Mouse (Mus musculus) embryonic stem cell, embryonic (primary cell): ENCODE measurements around the gene Plrg1.

ENCODE experiments used
- CTCF ChIA-PET, 4 experiments: fragments of 300-600 bp in 2 of 4; fragments of 350-600 bp in 2 of 4; sonication (Branson Sonifier 250); formaldehyde crosslinking; loops; one replicate each; lab custom pipeline; 2022; ENCODE audit warnings: inconsistent platforms in 2 of 4; lab: Charles Lee
- POLR2A ChIA-PET, 4 experiments: fragments of 300-600 bp in 2 of 4; fragments of 350-600 bp in 2 of 4; sonication (Branson Sonifier 250); formaldehyde crosslinking; loops; one replicate each; lab custom pipeline; 2022; ENCODE audit warnings: antibody characterized with exemption in 4 of 4, inconsistent platforms in 1 of 4; lab: Charles Lee

The Plrg1 gene

GRCm38 (mm10) chr3:83099139-83099538 lies 43.8 kb downstream of the Plrg1 start:
- CTCF ChIA-PET, result interaction anchor here in 1 of 4 experiments (1.2 kb wide), 1 partner anchor 11 kb away, joined by 8 read pairs; no protein-coding TSS in a partner anchor
- POLR2A ChIA-PET, result no interaction called here

- POLR2A ChIA-PET, result interaction anchor here in 1 of 4 experiments (0.6 kb wide), 1 partner anchor 269 kb away, joined by 3 read pairs; no protein-coding TSS in a partner anchor
- CTCF ChIA-PET, result interaction anchor here in 1 of 4 experiments (1.2 kb wide), 1 partner anchor 11 kb away, joined by 8 read pairs; no protein-coding TSS in a partner anchor
These were observed 44.3 kb downstream of the Plrg1 start for GRCm38 (mm10) chr3:83099651-83100050.

- POLR2A ChIA-PET, result interaction anchor here in 2 of 4 experiments (0.5 to 1.5 kb wide), 2 partner anchors 33 to 35 kb away, joined by 3 read pairs; no protein-coding TSS in a partner anchor
- CTCF ChIA-PET, result interaction anchor here in 1 of 4 experiments (1.3 kb wide), 1 partner anchor 8 kb away, joined by 4 read pairs; no protein-coding TSS in a partner anchor
These were observed 47.0 kb downstream of the Plrg1 start for GRCm38 (mm10) chr3:83102286-83102685.

- ChIA-PET POLR2A (interaction anchor here in 1 of 4 experiments (1.3 kb wide), 1 partner anchor 12 kb away, joined by 3 read pairs; no protein-coding TSS in a partner anchor), CTCF (interaction anchor here (0.6 to 2.5 kb wide), 26 partner anchors 9 to 1371 kb away, joined by 3 to 19 read pairs (median 4); partner anchors contain the start of genes Dchs2 (in 3 of the 4) and Plrg1 (in 1 of the 4))
These were observed 54.8 kb downstream of the Plrg1 start for GRCm38 (mm10) chr3:83110163-83110562.

- CTCF ChIA-PET, result interaction anchor here in 1 of 4 experiments (2.5 kb wide), 1 partner anchor 161 kb away, joined by 18 read pairs; no protein-coding TSS in a partner anchor
- POLR2A ChIA-PET, result no interaction called here
These were observed 56.4 kb downstream of the Plrg1 start for GRCm38 (mm10) chr3:83111485-83112261.

GRCm38 (mm10) chr3:83112869-83113268 lies 57.5 kb downstream of the Plrg1 start:
- ChIA-PET CTCF (no interaction called here), POLR2A (interaction anchor here in 1 of 4 experiments (0.9 kb wide), 1 partner anchor 15 kb away, joined by 4 read pairs; no protein-coding TSS in a partner anchor)

- CTCF ChIA-PET, result no interaction called here
- POLR2A ChIA-PET, result no interaction called here
These were observed 59.6 kb downstream of the Plrg1 start for GRCm38 (mm10) chr3:83114946-83115345.

GRCm38 (mm10) chr3:83117592-83117991 lies 62.3 kb downstream of the Plrg1 start:
- ChIA-PET POLR2A (no interaction called here), CTCF (no interaction called here)
